Mouse (Mus musculus): ENCODE data around the gene Hoxb8. TPM values are rescaled to one million over a fixed set of nuclear protein-coding genes. Genes with fewer than 3 reads are reported as not detected.

Gene Hoxb8
- polyA plus RNA-seq, 1 experiment: not detected

GRCm38 (mm10) chr11:96255996-96256445 is 25.7 kb upstream of the Hoxb8 start:
- H3K9me3 ChIP-seq (ENCODE audit: control insufficient read depth, low read length): peaks cover 2% of the 10 kb centered on the region
- H3K4me1 ChIP-seq (ENCODE audit: control insufficient read depth): no peaks in the 10 kb centered on the region
- H3K36me3 ChIP-seq (ENCODE audit: control insufficient read depth): no peaks in the 10 kb centered on the region
- no peak for TF ChIP-seq GATA1 (IDR thresholded peaks at IDR 0.05; ENCODE audit: low read length)
- TF ChIP-seq TAL1 (IDR thresholded peaks at IDR 0.05; ENCODE audit: low read length): no peak
- no peak overlapping the region for H3K4me3 ChIP-seq (replicated peaks)
- H3K27me3 ChIP-seq (ENCODE audit: control insufficient read depth): peaks cover 96% of the 10 kb centered on the region

GRCm38 (mm10) chr11:96257141-96257540 is 24.6 kb upstream of the Hoxb8 start:
- Histone ChIP-seq H3K4me3 (replicated peaks) (no peak overlapping the region), H3K27me3 (ENCODE audit: control insufficient read depth) (peaks cover 96% of the 10 kb centered on the region), H3K4me1 (ENCODE audit: control insufficient read depth) (no peaks in the 10 kb centered on the region), H3K36me3 (ENCODE audit: control insufficient read depth) (no peaks in the 10 kb centered on the region), H3K9me3 (ENCODE audit: control insufficient read depth, low read length) (no peaks in the 10 kb centered on the region; the same call in 1 of the 2 replicates)
- TF ChIP-seq TAL1 (IDR thresholded peaks at IDR 0.05; ENCODE audit: low read length) (no peak), GATA1 (IDR thresholded peaks at IDR 0.05; ENCODE audit: low read length) (no peak)

GRCm38 (mm10) chr11:96259038-96259437 is 22.7 kb upstream of the Hoxb8 start:
- H3K9me3 ChIP-seq (ENCODE audit: control insufficient read depth, low read length): no peaks in the 10 kb centered on the region
- no peak overlapping the region for H3K4me3 ChIP-seq (replicated peaks)
- no peaks in the 10 kb centered on the region for H3K4me1 ChIP-seq (ENCODE audit: control insufficient read depth)
- peaks cover 96% of the 10 kb centered on the region for H3K27me3 ChIP-seq (ENCODE audit: control insufficient read depth)
- no peak for TF ChIP-seq TAL1 (IDR thresholded peaks at IDR 0.05; ENCODE audit: low read length)
- no peak for TF ChIP-seq GATA1 (IDR thresholded peaks at IDR 0.05; ENCODE audit: low read length)
- no peaks in the 10 kb centered on the region for H3K36me3 ChIP-seq (ENCODE audit: control insufficient read depth)

- Histone ChIP-seq H3K9me3 (ENCODE audit: control insufficient read depth, low read length) (no peaks in the 10 kb centered on the region), H3K27me3 (ENCODE audit: control insufficient read depth) (peaks cover 96% of the 10 kb centered on the region), H3K36me3 (ENCODE audit: control insufficient read depth) (no peaks in the 10 kb centered on the region), H3K4me3 (replicated peaks) (no peak overlapping the region), H3K4me1 (ENCODE audit: control insufficient read depth) (no peaks in the 10 kb centered on the region)
- TF ChIP-seq GATA1 (IDR thresholded peaks at IDR 0.05; ENCODE audit: low read length): no peak
- no peak for TF ChIP-seq TAL1 (IDR thresholded peaks at IDR 0.05; ENCODE audit: low read length)
These were observed 22.2 kb upstream of the Hoxb8 start for GRCm38 (mm10) chr11:96259511-96259910.

- no peak overlapping the region for H3K4me3 ChIP-seq (replicated peaks)
- no peaks in the 10 kb centered on the region for H3K4me1 ChIP-seq (ENCODE audit: control insufficient read depth)
- TF ChIP-seq TAL1 (IDR thresholded peaks at IDR 0.05; ENCODE audit: low read length) (no peak), GATA1 (IDR thresholded peaks at IDR 0.05; ENCODE audit: low read length) (no peak)
- H3K27me3 ChIP-seq (ENCODE audit: control insufficient read depth): peaks cover 96% of the 10 kb centered on the region
- H3K36me3 ChIP-seq (ENCODE audit: control insufficient read depth): no peaks in the 10 kb centered on the region
- H3K9me3 ChIP-seq (ENCODE audit: control insufficient read depth, low read length): no peaks in the 10 kb centered on the region
These were observed 21.3 kb upstream of the Hoxb8 start for GRCm38 (mm10) chr11:96260310-96260970.

- Histone ChIP-seq H3K27me3 (ENCODE audit: control insufficient read depth) (peaks cover 95% of the 10 kb centered on the region), H3K36me3 (ENCODE audit: control insufficient read depth) (no peaks in the 10 kb centered on the region), H3K4me1 (ENCODE audit: control insufficient read depth) (no peaks in the 10 kb centered on the region), H3K9me3 (ENCODE audit: control insufficient read depth, low read length) (no peaks in the 10 kb centered on the region), H3K4me3 (replicated peaks) (no peak overlapping the region)
- TF ChIP-seq TAL1 (IDR thresholded peaks at IDR 0.05; ENCODE audit: low read length) (no peak), GATA1 (IDR thresholded peaks at IDR 0.05; ENCODE audit: low read length) (no peak)
These were observed 20.3 kb upstream of the Hoxb8 start for GRCm38 (mm10) chr11:96261323-96261890.

- Histone ChIP-seq H3K27me3 (ENCODE audit: control insufficient read depth) (peaks cover 96% of the 10 kb centered on the region), H3K36me3 (ENCODE audit: control insufficient read depth) (no peaks in the 10 kb centered on the region), H3K4me3 (replicated peaks) (no peak overlapping the region), H3K4me1 (ENCODE audit: control insufficient read depth) (no peaks in the 10 kb centered on the region), H3K9me3 (ENCODE audit: control insufficient read depth, low read length) (no peaks in the 10 kb centered on the region)
- TF ChIP-seq TAL1 (IDR thresholded peaks at IDR 0.05; ENCODE audit: low read length) (no peak), GATA1 (IDR thresholded peaks at IDR 0.05; ENCODE audit: low read length) (no peak)
These were observed 19.4 kb upstream of the Hoxb8 start for GRCm38 (mm10) chr11:96262262-96262830.

- peaks cover 97% of the 10 kb centered on the region for H3K27me3 ChIP-seq (ENCODE audit: control insufficient read depth)
These were observed 17.9 kb upstream of the Hoxb8 start for GRCm38 (mm10) chr11:96263636-96264389.

More at GRCm38 (mm10) chr11:96263636-96264389, 17.9 kb upstream of the Hoxb8 start:
- TF ChIP-seq TAL1 (IDR thresholded peaks at IDR 0.05; ENCODE audit: low read length) (no peak), GATA1 (IDR thresholded peaks at IDR 0.05; ENCODE audit: low read length) (no peak)
- H3K36me3 ChIP-seq (ENCODE audit: control insufficient read depth): no peaks in the 10 kb centered on the region
- H3K4me3 ChIP-seq (replicated peaks): no peak overlapping the region
- H3K4me1 ChIP-seq (ENCODE audit: control insufficient read depth): no peaks in the 10 kb centered on the region
- H3K9me3 ChIP-seq (ENCODE audit: control insufficient read depth, low read length): no peaks in the 10 kb centered on the region

Measured in erythroblast, embryonic 14.5 days (primary cell).